Mouse (Mus musculus) gastrocnemius, adult 2 months (tissue): ENCODE data around the gene Phyh. TPM values are rescaled to one million over a fixed set of nuclear protein-coding genes. Genes with fewer than 3 reads are reported as not detected.

Experiments
- DNase-seq: peaks from one replicate; pipeline ENCODE4 v3.0.0; 2022
- H3K27ac ChIP-seq: fragments of 200-600 bp; 2 replicates; pipeline ENCODE4 v1.8.1; 2022; ENCODE audit warnings: mild to moderate bottlenecking
- H3K4me3 ChIP-seq: fragments of 200-600 bp; 2 replicates; pipeline ENCODE4 v1.8.1; 2022; ENCODE audit warnings: mild to moderate bottlenecking, moderate library complexity
- CTCF ChIP-seq: fragments of 200-600 bp; IDR thresholded peaks from 2 replicates; pipeline ENCODE4 v1.8.1; 2022; ENCODE audit warnings: antibody characterized with exemption, mild to moderate bottlenecking, moderate library complexity
- intact Hi-C: fragments of 180-260 bp; cut with DNase I; formaldehyde crosslinking; loops from one replicate; pipeline ENCODE4 v1.15.1; 2025
- total RNA-seq, 2 experiments: library from RNA; stranded (reverse); gene quantifications; 2 replicates each; pipeline ENCODE4 v1.2.3; 2021

Gene Phyh
- total RNA-seq, 2 experiments from 2014 or later, result 179 to 280 TPM

- no peak for TF ChIP-seq CTCF
- intact Hi-C loops, result no loop called here
- no peak for DNase-seq
- Histone ChIP-seq H3K27ac (no peak overlapping the region), H3K4me3 (no peak overlapping the region)
Measured at GRCm38 (mm10) chr2:4896970-4897369, 21.8 kb upstream of the Phyh start.

- TF ChIP-seq CTCF, result no peak
- no peak for DNase-seq
- intact Hi-C loops, result no loop called here
- no peak overlapping the region for H3K27ac ChIP-seq
- H3K4me3 ChIP-seq, result no peak overlapping the region
Measured at GRCm38 (mm10) chr2:4900624-4901023, 18.2 kb upstream of the Phyh start.

GRCm38 (mm10) chr2:4902346-4902745 is 16.5 kb upstream of the Phyh start:
- intact Hi-C loops, result no loop called here
- no peak for TF ChIP-seq CTCF
- DNase-seq, result no peak
- no peak overlapping the region for H3K4me3 ChIP-seq
- no peak overlapping the region for H3K27ac ChIP-seq

DNA sequence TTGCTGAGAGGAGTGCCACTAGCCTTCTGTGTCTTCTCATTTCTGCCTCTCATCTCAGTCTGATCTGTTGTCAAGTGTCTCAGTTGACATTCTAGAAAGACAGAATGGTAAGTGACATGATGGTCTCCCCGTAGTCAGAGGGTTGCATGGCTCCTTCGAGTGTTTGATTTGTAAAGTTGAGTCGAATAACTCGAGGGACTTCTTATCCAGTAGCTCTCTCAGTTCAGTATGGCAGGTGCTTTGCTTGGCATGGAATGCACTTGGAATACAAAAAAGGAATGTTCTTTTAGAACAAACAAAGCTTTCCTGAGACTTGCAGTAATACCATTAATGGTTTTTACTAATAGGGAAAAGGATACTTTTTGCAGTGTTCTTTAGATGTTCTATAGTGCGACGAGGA is 11.7 kb upstream of the Phyh start:
- H3K27ac ChIP-seq, result no peak overlapping the region
- intact Hi-C loops, result no loop called here
- no peak for TF ChIP-seq CTCF
- DNase-seq, result no peak
- H3K4me3 ChIP-seq, result no peak overlapping the region

DNA sequence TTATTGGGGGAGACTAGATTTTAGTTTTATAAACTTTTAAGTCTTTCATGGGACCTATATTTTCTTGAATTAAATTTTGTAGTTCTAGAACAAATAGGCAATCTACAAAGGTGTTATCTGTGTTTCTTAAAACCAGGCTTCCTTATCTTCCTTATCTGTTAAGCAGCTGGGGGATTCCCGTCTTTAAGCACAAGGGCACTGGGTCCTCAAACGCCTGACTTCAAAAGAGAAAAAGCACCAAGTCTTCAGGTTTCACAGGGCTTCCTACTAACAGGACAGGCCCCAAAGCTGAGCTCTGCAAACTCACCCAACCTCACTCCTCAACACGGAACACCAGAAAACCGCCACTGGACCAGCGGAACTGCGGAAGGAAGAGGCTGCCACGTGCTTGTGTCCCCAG is 10.9 kb upstream of the Phyh start:
- TF ChIP-seq CTCF, result no peak
- no peak for DNase-seq
- H3K4me3 ChIP-seq, result no peak overlapping the region
- intact Hi-C loops, result no loop called here
- H3K27ac ChIP-seq, result no peak overlapping the region

GRCm38 (mm10) chr2:4908771-4909315 is 10.0 kb upstream of the Phyh start:
- Histone ChIP-seq H3K27ac (no peak overlapping the region), H3K4me3 (no peak overlapping the region)
- intact Hi-C loops, result no loop called here
- TF ChIP-seq CTCF, result no peak
- no peak for DNase-seq

DNA sequence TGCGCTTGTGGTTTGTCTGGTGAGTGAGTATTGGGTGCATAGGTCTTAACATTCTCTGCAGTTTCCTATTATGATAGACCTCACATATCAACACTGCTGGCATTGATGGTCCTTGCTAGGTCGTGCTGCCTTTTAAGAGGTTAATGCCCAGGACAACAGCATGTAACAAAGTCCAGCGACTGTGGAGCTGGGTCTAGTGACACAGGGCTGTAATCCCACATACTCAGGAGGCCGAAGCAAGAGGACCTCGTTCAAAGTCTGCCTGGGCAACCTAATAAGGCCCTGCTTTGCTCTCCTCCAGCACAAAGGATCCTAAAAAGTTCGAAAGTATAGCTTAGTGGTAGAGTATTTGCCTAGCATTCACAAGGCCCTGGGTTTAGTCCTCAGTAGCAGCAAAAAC is 8.9 kb upstream of the Phyh start:
- TF ChIP-seq CTCF, result no peak
- intact Hi-C loops, result no loop called here
- H3K4me3 ChIP-seq, result no peak overlapping the region
- no peak overlapping the region for H3K27ac ChIP-seq
- DNase-seq, result no peak

GRCm38 (mm10) chr2:4910521-4910920 is 8.3 kb upstream of the Phyh start:
- TF ChIP-seq CTCF, result no peak
- H3K4me3 ChIP-seq, result no peak overlapping the region
- H3K27ac ChIP-seq, result no peak overlapping the region
- DNase-seq, result no peak
- intact Hi-C loops, result no loop called here

GRCm38 (mm10) chr2:4913949-4914348 is 4.9 kb upstream of the Phyh start:
- DNase-seq, result no peak
- no peak overlapping the region for H3K27ac ChIP-seq
- H3K4me3 ChIP-seq, result no peak overlapping the region
- no peak for TF ChIP-seq CTCF
- intact Hi-C loops, result no loop called here

GRCm38 (mm10) chr2:4916037-4916436 is 2.8 kb upstream of the Phyh start:
- no peak for DNase-seq
- intact Hi-C loops, result loop anchor here (5.0 kb wide), 2 partner anchors 96 to 536 kb away; partner anchors contain the start of gene Mcm10
- Histone ChIP-seq H3K4me3 (no peak overlapping the region), H3K27ac (no peak overlapping the region)
- TF ChIP-seq CTCF, result no peak

DNA sequence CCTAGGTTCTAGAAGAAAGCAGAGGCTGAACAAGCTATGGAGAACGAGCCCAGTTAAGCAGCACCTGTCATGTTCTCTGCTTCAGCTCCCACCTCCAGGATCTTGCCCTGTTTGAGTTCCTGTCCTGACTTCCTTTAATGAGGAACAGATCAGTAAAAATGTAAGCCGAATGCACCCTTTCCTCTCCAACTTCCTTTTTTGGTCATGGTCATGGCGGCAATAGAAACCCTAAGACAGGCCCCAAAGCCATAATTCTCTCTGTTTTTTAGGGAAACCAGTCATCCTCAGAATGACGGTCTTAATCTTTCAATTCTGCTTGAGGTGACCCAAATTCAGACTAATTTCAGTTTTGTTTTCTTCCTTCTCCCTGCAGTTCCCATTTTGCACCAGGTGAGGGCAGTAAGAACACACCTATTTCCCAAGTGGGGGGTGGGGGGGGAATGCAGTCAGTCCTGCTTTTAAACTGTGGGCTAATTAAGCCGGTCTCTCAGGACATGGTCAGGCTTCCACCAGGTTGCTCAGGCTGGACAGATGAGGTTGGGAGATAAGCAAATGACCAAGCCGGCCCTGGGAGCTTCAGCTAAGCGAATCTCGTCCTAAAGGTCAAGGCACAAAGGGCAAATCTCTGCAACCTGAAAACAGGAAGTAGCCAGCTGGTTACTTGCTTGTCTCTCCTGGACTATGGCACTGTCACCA is 1.3 kb upstream of the Phyh start:
- Histone ChIP-seq H3K4me3 (peak overlapping the region; percentile 67), H3K27ac (peak overlapping the region; percentile 97)
- TF ChIP-seq CTCF, result peak; percentile 81
- DNase-seq, result peak; percentile 57
- intact Hi-C loops, result loop anchor here (5.0 kb wide), 2 partner anchors 95 to 535 kb away; partner anchors contain the start of gene Mcm10

DNA sequence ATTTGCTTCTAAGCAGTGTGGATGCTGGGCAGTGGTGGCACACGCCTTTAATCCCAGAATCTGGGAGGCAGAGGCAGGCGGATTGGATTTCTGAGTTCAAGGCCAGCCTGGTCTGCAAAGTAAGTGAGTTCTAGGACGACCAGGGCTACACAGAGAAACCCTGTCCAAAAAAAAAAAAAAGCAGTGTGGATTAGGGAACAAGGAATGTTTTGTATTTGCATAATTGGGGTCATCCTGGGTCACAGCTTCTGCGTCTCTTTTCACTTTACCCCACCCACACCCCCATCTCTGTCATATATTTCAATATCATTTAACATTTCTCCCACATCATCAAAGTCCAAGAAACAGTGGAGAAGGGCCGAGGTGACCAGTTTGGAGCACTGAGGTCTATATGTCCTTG is 2.2 kb downstream of the Phyh start:
- intact Hi-C loops, result no loop called here
- TF ChIP-seq CTCF, result no peak
- Histone ChIP-seq H3K27ac (no peak overlapping the region), H3K4me3 (no peak overlapping the region)
- DNase-seq, result no peak

DNA sequence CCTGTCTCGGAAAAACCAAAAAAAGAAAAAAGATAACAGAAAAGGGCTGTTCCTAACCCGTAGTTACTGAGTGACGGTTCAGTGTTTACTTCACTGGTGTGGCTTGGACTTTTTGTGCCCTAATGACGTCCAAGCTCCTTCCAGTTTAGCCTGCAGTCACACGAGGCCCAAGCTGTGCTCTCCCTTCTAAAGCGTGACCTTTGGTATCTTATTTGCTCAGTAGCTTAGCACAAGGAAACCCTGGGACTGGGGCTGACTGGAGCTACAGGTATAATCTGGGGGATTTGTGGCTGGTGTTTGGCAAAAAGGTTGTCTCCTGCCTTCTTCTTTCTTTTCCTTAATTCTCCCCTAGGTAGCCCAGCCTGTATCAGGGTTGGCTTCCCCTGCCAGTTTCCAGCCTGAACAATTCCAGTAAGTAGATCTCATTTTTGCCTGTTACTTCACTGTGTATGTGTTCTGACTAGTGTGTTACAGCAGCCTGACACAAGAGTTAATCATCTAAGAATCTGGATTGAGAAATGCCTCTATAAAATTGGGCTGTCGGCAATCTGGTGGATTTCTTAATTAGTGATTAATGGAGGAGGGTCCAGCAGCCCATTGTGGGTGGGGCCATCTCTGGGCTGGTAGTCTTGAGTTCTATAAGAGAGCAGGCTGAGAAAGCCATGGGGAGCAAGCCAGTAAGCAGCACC is 3.8 kb downstream of the Phyh start:
- no peak for DNase-seq
- Histone ChIP-seq H3K27ac (no peak overlapping the region), H3K4me3 (no peak overlapping the region)
- intact Hi-C loops, result no loop called here
- TF ChIP-seq CTCF, result no peak

GRCm38 (mm10) chr2:4927391-4927790 is 8.6 kb downstream of the Phyh start:
- TF ChIP-seq CTCF, result no peak
- intact Hi-C loops, result no loop called here
- no peak overlapping the region for H3K27ac ChIP-seq
- no peak overlapping the region for H3K4me3 ChIP-seq
- no peak for DNase-seq
